Mouse (Mus musculus): ENCODE results near the gene Pnp2.
"Not testable (repeated sequence)": the region's sequence is repeated elsewhere in the genome, so short reads cannot be mapped to it uniquely, and the experiment has no call there.

Pnp2 gene

GRCm38 (mm10) chr14:50957146-50957545 is 1.4 kb downstream of the Pnp2 start:
- DNase-seq (ENCODE audit: low spot score in 2 of 2): not testable (repeated sequence)

GRCm38 (mm10) chr14:50958289-50958995 is 2.6 kb downstream of the Pnp2 start:
- DNase-seq (ENCODE audit: low spot score in 2 of 2): not testable (repeated sequence)

- no peak for DNase-seq (ENCODE audit: low spot score in 2 of 2)
Measured at GRCm38 (mm10) chr14:50968216-50968980, 12.6 kb downstream of the Pnp2 start.

GRCm38 (mm10) chr14:50969041-50969440 is 13.2 kb downstream of the Pnp2 start:
- no peak for DNase-seq (ENCODE audit: low spot score in 2 of 2)

GRCm38 (mm10) chr14:50969558-50970544 is 14.1 kb downstream of the Pnp2 start:
- no peak for DNase-seq (ENCODE audit: low spot score in 2 of 2)

GRCm38 (mm10) chr14:50970822-50971221 is 15.0 kb downstream of the Pnp2 start:
- DNase-seq (ENCODE audit: low spot score in 2 of 2): no peak

GRCm38 (mm10) chr14:50973054-50973453 is 17.3 kb downstream of the Pnp2 start:
- DNase-seq (ENCODE audit: low spot score in 2 of 2): not testable (repeated sequence)

- no peak for DNase-seq (ENCODE audit: low spot score in 2 of 2)
Measured at GRCm38 (mm10) chr14:50973700-50974099, 17.9 kb downstream of the Pnp2 start.

GRCm38 (mm10) chr14:50975001-50975400 is 19.2 kb downstream of the Pnp2 start:
- no peak for DNase-seq (ENCODE audit: low spot score in 2 of 2)

GRCm38 (mm10) chr14:50976674-50977073 is 20.9 kb downstream of the Pnp2 start:
- no peak for DNase-seq (ENCODE audit: low spot score in 2 of 2)

- DNase-seq (ENCODE audit: low spot score in 2 of 2): not testable (repeated sequence)
Measured at GRCm38 (mm10) chr14:50978451-50978850, 22.7 kb downstream of the Pnp2 start.

- DNase-seq (ENCODE audit: low spot score in 2 of 2): no peak
Measured at GRCm38 (mm10) chr14:50979631-50980030, 23.8 kb downstream of the Pnp2 start.

- no peak for DNase-seq (ENCODE audit: low spot score in 2 of 2)
Measured at GRCm38 (mm10) chr14:50981207-50981606, 25.4 kb downstream of the Pnp2 start.

GRCm38 (mm10) chr14:50981837-50982236 is 26.0 kb downstream of the Pnp2 start:
- no peak for DNase-seq (ENCODE audit: low spot score in 2 of 2)

GRCm38 (mm10) chr14:50987668-50988067 is 31.9 kb downstream of the Pnp2 start:
- no peak for DNase-seq (ENCODE audit: low spot score in 2 of 2)

GRCm38 (mm10) chr14:50991037-50991436 is 35.2 kb downstream of the Pnp2 start:
- DNase-seq (ENCODE audit: low spot score in 2 of 2): no peak

GRCm38 (mm10) chr14:50997088-50997487 is 41.3 kb downstream of the Pnp2 start:
- no peak for DNase-seq (ENCODE audit: low spot score in 2 of 2)

GRCm38 (mm10) chr14:50997999-50998666 is 42.3 kb downstream of the Pnp2 start:
- no peak for DNase-seq (ENCODE audit: low spot score in 2 of 2)

- no peak for DNase-seq (ENCODE audit: low spot score in 2 of 2)
Measured at GRCm38 (mm10) chr14:51007152-51007801, 51.5 kb downstream of the Pnp2 start, which contains the start of gene Rnase10. Gene Rnase10, plus strand, starts transcription at chr14:51007751.

GRCm38 (mm10) chr14:51007914-51008713 is 52.3 kb downstream of the Pnp2 start:
- DNase-seq (ENCODE audit: low spot score in 2 of 2): peak; percentile 38 to 59
